Mouse (Mus musculus): ENCODE measurements at regions not wholly inside any gene's neighbourhood (a gene's known extent, or its start where the extent isn't known, plus 50 kb on each side); places are given as distances from the start of the nearest gene placed in this dataset.

GRCm38 (mm10) chr7:70496541-70497154 is 130.1 kb upstream of the Nr2f2 start:
- no peak for DNase-seq (ENCODE audit: low spot score in 2 of 2)

- no peak for DNase-seq (ENCODE audit: low spot score in 2 of 2)
Measured at GRCm38 (mm10) chr7:70484201-70484600, 117.7 kb upstream of the Nr2f2 start.

GRCm38 (mm10) chr7:70483536-70483935 is 117.0 kb upstream of the Nr2f2 start:
- no peak for DNase-seq (ENCODE audit: low spot score in 2 of 2)

GRCm38 (mm10) chr7:70481880-70482279 is 115.3 kb upstream of the Nr2f2 start:
- DNase-seq (ENCODE audit: low spot score in 2 of 2), result no peak

- DNase-seq (ENCODE audit: low spot score in 2 of 2), result no peak
Measured at GRCm38 (mm10) chr7:70472786-70473185, 106.3 kb upstream of the Nr2f2 start.

- DNase-seq (ENCODE audit: low spot score in 2 of 2), result no peak
Measured at GRCm38 (mm10) chr7:70470557-70470956, 104.0 kb upstream of the Nr2f2 start.

GRCm38 (mm10) chr7:70462131-70462530 is 95.6 kb upstream of the Nr2f2 start:
- DNase-seq (ENCODE audit: low spot score in 2 of 2), result no peak

GRCm38 (mm10) chr7:70454525-70454924 is 88.0 kb upstream of the Nr2f2 start:
- no peak for DNase-seq (ENCODE audit: low spot score in 2 of 2)

GRCm38 (mm10) chr7:70452816-70453215 is 86.3 kb upstream of the Nr2f2 start:
- no peak for DNase-seq (ENCODE audit: low spot score in 2 of 2)

- DNase-seq (ENCODE audit: low spot score in 2 of 2), result no peak
Measured at GRCm38 (mm10) chr7:70438908-70439307, 72.4 kb upstream of the Nr2f2 start.

- no peak for DNase-seq (ENCODE audit: low spot score in 2 of 2)
Measured at GRCm38 (mm10) chr7:70433838-70434237, 67.3 kb upstream of the Nr2f2 start.

- DNase-seq (ENCODE audit: low spot score in 2 of 2), result no peak
Measured at GRCm38 (mm10) chr7:70433358-70433757, 66.8 kb upstream of the Nr2f2 start.

- DNase-seq (ENCODE audit: low spot score in 2 of 2), result no peak
Measured at GRCm38 (mm10) chr7:70431712-70432111, 65.2 kb upstream of the Nr2f2 start.

GRCm38 (mm10) chr7:70429326-70429725 is 62.8 kb upstream of the Nr2f2 start:
- DNase-seq (ENCODE audit: low spot score in 2 of 2), result no peak

- no peak for DNase-seq (ENCODE audit: low spot score in 2 of 2)
Measured at GRCm38 (mm10) chr7:70424231-70424620, 57.7 kb upstream of the Nr2f2 start.

GRCm38 (mm10) chr7:70423524-70424230 is 57.1 kb upstream of the Nr2f2 start:
- DNase-seq (ENCODE audit: low spot score in 2 of 2), result no peak

GRCm38 (mm10) chr7:70416185-70416941 is 49.8 kb upstream of the Nr2f2 start:
- no peak for DNase-seq (ENCODE audit: low spot score in 2 of 2)

Data from adrenal gland, postnatal 4 days (tissue).